Mouse (Mus musculus): ENCODE results near the gene Trim27. TPM values are rescaled to one million over a fixed set of nuclear protein-coding genes. Genes with fewer than 3 reads are reported as not detected.

Trim27 gene
- 155 and 156 TPM in 2 replicates for polyA plus RNA-seq (2015; fragmentation: Nextera tagmentation; extraction: Ambion mirVana)

- ATAC-seq: peak; percentile 58
- Histone ChIP-seq H3K36me3 (peaks cover 16% of the 10 kb centered on the region), H3K9ac (peak within 1 kb of the TSS; percentile 89), H3K4me2 (replicated peaks) (peak within 1 kb of the TSS; percentile 82), H3K4me1 (replicated peaks) (peaks cover 22% of the 10 kb centered on the region), H3K4me3 (replicated peaks) (peak within 1 kb of the TSS; percentile 78), H3K27me3 (replicated peaks) (no peaks in the 10 kb centered on the region), H3K27ac (peak within 1 kb of the TSS; percentile 98), H3K9me3 (no peaks in the 10 kb centered on the region)
- WGBS: 0% methylated on average over 15 of the region's 15 CpGs
Observed at GRCm38 (mm10) chr13:21179367-21179723, at the start of gene Trim27. TSS of gene Trim27 (plus strand) at chr13:21179445.

DNA sequence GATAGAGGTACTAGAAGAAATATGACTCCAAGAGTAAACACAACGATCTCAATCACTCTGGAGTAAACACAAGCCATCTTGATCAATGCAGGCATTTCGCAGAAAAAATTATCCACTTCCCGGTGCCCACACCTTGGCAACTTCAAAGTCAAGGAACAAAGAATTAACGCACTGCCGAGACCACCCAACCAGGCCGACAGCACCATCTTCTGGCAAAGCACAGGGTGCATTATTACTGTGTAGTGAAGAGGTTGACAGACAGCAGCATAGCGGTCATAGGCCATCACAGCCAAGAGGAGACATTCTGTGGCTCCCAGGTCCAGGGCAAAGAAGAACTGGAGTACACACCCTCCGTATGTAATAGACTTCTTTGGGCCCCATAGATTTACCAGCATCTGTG, 36.8 kb upstream of the Trim27 start:
- H3K4me3 ChIP-seq (replicated peaks): no peak overlapping the region
- ATAC-seq: no peak
- no peak overlapping the region for H3K9ac ChIP-seq
- H3K4me2 ChIP-seq (replicated peaks): no peak overlapping the region
- no peaks in the 10 kb centered on the region for H3K9me3 ChIP-seq
- no peaks in the 10 kb centered on the region for H3K27me3 ChIP-seq (replicated peaks)
- WGBS: 41% methylated on average over 8 of the region's 8 CpGs
- no peaks in the 10 kb centered on the region for H3K4me1 ChIP-seq (replicated peaks)
- no peaks in the 10 kb centered on the region for H3K36me3 ChIP-seq
- no peak overlapping the region for H3K27ac ChIP-seq

DNA sequence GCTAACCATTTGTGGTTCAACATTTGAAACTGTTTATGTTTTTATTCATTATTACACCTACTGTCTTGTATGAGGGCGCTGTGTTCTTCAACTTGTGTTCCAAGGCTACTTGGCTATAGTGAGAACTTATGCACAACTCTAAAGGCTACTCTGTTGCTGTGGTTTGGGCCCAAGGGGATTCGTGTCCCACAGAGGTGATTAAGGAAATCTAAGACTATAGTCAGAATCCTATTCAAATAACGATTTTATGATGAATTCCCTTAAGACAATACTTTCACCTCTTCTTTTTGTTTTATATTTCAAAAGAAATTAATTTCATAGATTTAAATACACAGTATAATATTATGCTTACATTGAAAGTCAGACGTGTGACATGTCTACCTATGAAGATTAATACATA, 33.5 kb upstream of the Trim27 start, which contains the start of gene Olfr1368:
Olfr1368 (minus strand) TSS at position 101 of the 400 bp plus-strand sequence.
- ATAC-seq: no peak
- H3K9ac ChIP-seq: no peak within 1 kb of the TSS
- WGBS: 70% methylated on average over 4 of the region's 4 CpGs
- H3K27me3 ChIP-seq (replicated peaks): no peaks in the 10 kb centered on the region
- H3K27ac ChIP-seq: no peak within 1 kb of the TSS
- H3K36me3 ChIP-seq: no peaks in the 10 kb centered on the region
- no peak within 1 kb of the TSS for H3K4me2 ChIP-seq (replicated peaks)
- H3K4me1 ChIP-seq (replicated peaks): no peaks in the 10 kb centered on the region
- no peaks in the 10 kb centered on the region for H3K9me3 ChIP-seq
- H3K4me3 ChIP-seq (replicated peaks): no peak within 1 kb of the TSS

DNA sequence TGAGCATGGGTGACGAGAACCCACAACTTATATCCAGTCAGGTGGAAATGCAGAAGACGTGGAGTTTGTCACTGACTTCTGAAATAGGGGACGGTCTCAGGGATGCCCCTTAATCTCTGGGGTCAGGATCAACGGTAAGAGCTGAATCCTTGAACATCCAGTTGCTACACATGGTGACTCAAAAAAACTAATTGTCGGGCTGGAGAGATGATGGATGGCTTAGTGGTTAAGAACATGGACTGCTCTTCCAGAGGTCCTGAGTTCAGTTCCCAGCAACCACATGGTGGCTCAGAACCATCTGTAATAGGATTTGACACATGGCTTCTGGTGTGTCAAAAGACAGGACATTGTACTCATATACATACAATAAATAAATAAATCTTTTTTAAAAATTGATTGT, 23.4 kb upstream of the Trim27 start:
- Histone ChIP-seq H3K27ac (no peak overlapping the region), H3K27me3 (replicated peaks) (no peaks in the 10 kb centered on the region), H3K4me3 (replicated peaks) (no peak overlapping the region), H3K4me1 (replicated peaks) (no peaks in the 10 kb centered on the region), H3K36me3 (no peaks in the 10 kb centered on the region), H3K4me2 (replicated peaks) (no peak overlapping the region), H3K9me3 (no peaks in the 10 kb centered on the region), H3K9ac (no peak overlapping the region)
- no peak for ATAC-seq
- 75% methylated on average over 5 of the region's 5 CpGs for WGBS

GRCm38 (mm10) chr13:21158071-21158470, 21.2 kb upstream of the Trim27 start:
- no peaks in the 10 kb centered on the region for H3K9me3 ChIP-seq
- no peaks in the 10 kb centered on the region for H3K4me1 ChIP-seq (replicated peaks)
- no peak overlapping the region for H3K9ac ChIP-seq
- H3K27ac ChIP-seq: no peak overlapping the region
- no peaks in the 10 kb centered on the region for H3K36me3 ChIP-seq
- peak overlapping the region; percentile 72 for H3K4me2 ChIP-seq (replicated peaks)
- WGBS: 12% methylated on average over 9 of the region's 9 CpGs
- H3K4me3 ChIP-seq (replicated peaks): no peak overlapping the region
- no peak for ATAC-seq
- no peaks in the 10 kb centered on the region for H3K27me3 ChIP-seq (replicated peaks)

DNA sequence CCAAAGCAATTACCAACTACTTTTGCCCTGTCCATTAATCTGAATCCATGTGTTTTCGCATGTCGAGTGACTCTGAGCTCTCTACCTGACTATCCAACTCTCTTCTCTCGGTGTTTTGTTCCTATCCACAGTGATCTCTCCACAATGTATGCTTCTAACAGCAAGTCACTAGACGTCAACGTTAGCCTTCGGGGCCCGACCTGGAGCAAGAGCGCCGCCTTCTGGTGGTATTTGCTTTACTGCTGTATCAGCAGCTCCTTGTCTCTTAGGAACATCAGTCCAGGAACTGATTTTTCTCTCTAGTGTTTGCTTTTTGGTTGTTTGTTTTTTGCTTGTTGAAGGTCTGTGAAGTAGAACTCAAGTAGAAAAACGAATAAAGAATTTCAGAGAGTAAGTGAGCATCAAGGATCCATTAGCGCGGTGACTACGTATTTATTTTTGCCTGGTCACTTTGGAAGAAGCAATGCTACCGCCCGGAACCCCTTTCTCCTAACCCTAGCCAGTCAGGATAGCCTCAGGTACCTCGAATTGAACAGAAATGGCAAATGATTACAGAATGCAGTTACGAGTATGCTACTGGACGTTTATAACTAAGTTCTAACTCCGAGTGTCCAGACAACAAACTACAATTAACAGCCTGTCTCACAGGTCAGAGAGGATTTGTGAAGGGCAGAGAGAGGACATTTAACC, 20.3 kb upstream of the Trim27 start:
- H3K9ac ChIP-seq: peak overlapping the region; percentile 29; the same call in 1 of the 2 replicates
- peak overlapping the region; percentile 72 for H3K4me2 ChIP-seq (replicated peaks)
- no peaks in the 10 kb centered on the region for H3K9me3 ChIP-seq
- H3K4me3 ChIP-seq (replicated peaks): peak overlapping the region; percentile 57
- H3K36me3 ChIP-seq: no peaks in the 10 kb centered on the region
- peak; percentile 54 for ATAC-seq
- no peaks in the 10 kb centered on the region for H3K27me3 ChIP-seq (replicated peaks)
- under 1% methylated on average over 19 of the region's 19 CpGs for WGBS
- no peak overlapping the region for H3K27ac ChIP-seq
- H3K4me1 ChIP-seq (replicated peaks): no peaks in the 10 kb centered on the region

DNA sequence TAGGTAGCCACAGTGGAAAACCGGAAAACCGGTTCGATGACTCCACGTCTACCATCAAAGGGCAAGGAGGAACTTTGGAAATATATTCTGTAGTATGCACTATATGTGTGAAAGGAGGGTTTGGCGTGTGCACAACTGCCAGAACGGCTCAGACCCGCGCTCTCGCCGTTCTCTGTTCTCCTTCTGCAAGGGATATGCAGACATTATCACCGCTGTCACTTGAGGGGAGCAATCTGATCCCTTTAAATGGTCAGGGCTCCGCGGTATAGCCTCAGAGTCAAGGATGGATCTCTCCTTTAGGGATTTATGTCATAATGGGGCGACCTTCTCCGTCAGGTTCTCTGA, 19.8 kb upstream of the Trim27 start:
- Histone ChIP-seq H3K27ac (no peak overlapping the region), H3K9ac (peak overlapping the region; percentile 29; the same call in 1 of the 2 replicates), H3K9me3 (no peaks in the 10 kb centered on the region), H3K4me1 (replicated peaks) (no peaks in the 10 kb centered on the region), H3K4me3 (replicated peaks) (peak overlapping the region; percentile 57), H3K27me3 (replicated peaks) (no peaks in the 10 kb centered on the region), H3K36me3 (no peaks in the 10 kb centered on the region), H3K4me2 (replicated peaks) (peak overlapping the region; percentile 72)
- under 1% methylated on average over 15 of the region's 15 CpGs for WGBS
- ATAC-seq: 0 out of 2 replicates have a peak, but pooled peaks have one; percentile 12

DNA sequence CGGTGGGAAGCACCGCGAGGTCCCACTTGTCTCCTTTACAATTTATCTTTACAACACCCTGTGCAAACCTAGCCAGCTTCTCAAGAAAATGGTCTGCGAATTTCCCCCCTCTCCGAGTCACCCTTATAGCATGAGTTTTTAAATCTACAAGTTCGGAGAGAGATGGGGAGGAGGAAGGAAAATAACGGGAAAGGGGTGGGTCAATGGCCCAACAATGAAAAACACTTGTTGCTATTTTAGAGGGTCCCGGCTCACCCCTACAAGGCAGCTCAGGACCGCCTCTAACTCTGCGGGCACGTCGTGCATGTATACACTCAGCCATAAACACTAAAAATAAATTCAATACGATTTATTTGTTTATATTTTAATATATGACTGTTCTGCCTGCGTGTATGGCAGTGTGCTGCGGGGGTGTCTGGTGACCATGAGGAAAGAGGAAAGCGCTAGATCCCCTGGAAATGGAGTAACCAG, 19.2 kb upstream of the Trim27 start:
- peak overlapping the region; percentile 57 for H3K4me3 ChIP-seq (replicated peaks)
- no peaks in the 10 kb centered on the region for H3K4me1 ChIP-seq (replicated peaks)
- no peaks in the 10 kb centered on the region for H3K27me3 ChIP-seq (replicated peaks)
- H3K36me3 ChIP-seq: no peaks in the 10 kb centered on the region
- peak overlapping the region; percentile 72 for H3K4me2 ChIP-seq (replicated peaks)
- H3K9ac ChIP-seq: peak overlapping the region; percentile 6; the same call in 1 of the 2 replicates
- peak; percentile 18 for ATAC-seq
- H3K27ac ChIP-seq: no peak overlapping the region
- H3K9me3 ChIP-seq: no peaks in the 10 kb centered on the region
- under 1% methylated on average over 16 of the region's 16 CpGs for WGBS

DNA sequence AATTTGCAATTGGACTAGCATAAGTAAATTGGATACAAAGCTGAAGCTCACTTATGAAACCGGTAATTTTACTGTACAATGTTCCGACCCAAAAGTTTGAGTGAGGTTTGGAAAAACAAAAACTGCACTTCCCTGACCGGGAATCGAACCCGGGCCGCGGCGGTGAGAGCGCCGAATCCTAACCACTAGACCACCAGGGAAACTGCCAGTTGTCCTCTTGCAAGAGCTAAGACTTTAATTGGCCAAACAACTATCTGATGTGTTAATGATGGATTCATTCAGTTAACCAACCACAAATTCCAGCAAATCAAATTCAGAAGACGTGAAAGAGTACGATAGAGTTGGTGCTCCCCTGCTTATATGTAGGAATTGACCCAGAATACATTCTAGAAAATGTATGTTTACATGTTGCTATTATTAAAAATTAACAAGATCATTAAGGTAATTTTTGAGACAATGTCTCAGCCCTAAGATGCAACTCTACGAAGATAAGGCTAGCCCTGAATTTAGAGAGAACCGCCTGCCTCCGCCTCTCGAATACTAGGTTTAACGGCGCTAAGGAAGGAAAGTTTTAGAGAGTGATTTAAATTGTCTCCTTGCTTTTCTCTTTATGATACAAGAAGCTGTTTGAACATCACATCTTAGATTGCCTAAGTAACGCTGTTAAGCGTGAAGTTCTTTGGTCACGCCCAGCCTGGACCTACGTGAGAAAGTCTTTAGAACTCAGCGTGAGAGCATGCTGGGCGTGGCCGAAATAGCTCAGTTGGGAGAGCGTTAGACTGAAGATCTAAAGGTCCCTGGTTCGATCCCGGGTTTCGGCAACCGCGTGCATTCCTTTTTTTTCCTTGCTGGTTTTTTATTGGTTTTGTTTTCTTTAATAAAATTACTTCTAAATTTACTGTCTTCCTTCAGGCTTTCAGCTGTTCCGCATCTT, 18.3 kb upstream of the Trim27 start:
- Histone ChIP-seq H3K27me3 (replicated peaks) (no peaks in the 10 kb centered on the region), H3K27ac (no peak overlapping the region), H3K4me1 (replicated peaks) (no peaks in the 10 kb centered on the region), H3K36me3 (no peaks in the 10 kb centered on the region), H3K9ac (no peak overlapping the region), H3K4me2 (replicated peaks) (peak overlapping the region; percentile 72), H3K4me3 (replicated peaks) (peak overlapping the region; percentile 57), H3K9me3 (no peaks in the 10 kb centered on the region)
- peak; percentile 90 for ATAC-seq
- WGBS: under 1% methylated on average over 32 of the region's 32 CpGs

DNA sequence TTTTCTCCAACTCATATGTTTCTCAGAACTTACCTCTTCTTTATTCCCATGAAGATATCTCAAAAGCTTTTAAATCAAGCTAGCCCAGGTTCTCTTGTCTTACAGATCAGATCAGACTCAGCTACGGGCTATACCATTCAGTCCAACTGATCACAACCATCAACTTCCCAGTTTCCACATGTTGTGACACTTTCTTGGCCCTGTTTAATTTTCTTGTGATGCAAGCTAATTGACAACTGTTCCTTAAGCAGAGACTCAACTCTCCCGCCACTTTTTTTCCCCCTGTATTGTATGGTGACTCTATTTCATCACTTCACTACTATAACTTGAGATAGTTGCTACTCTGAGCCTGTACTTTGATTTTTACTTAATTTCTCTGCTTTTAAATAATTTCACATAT, 17.7 kb upstream of the Trim27 start:
- Histone ChIP-seq H3K4me2 (replicated peaks) (peak overlapping the region; percentile 47), H3K4me1 (replicated peaks) (no peaks in the 10 kb centered on the region), H3K4me3 (replicated peaks) (peak overlapping the region; percentile 57; the same call in 1 of the 2 replicates), H3K27me3 (replicated peaks) (no peaks in the 10 kb centered on the region), H3K9ac (no peak overlapping the region), H3K9me3 (no peaks in the 10 kb centered on the region), H3K27ac (no peak overlapping the region), H3K36me3 (no peaks in the 10 kb centered on the region)
- ATAC-seq: peak; percentile 27
- WGBS: 44% methylated on average over 2 of the region's 2 CpGs

- no peak overlapping the region for H3K4me2 ChIP-seq (replicated peaks)
- H3K27ac ChIP-seq: no peak overlapping the region
- H3K9ac ChIP-seq: no peak overlapping the region
- 60% methylated on average over 5 of the region's 5 CpGs for WGBS
- no peaks in the 10 kb centered on the region for H3K27me3 ChIP-seq (replicated peaks)
- H3K36me3 ChIP-seq: no peaks in the 10 kb centered on the region
- ATAC-seq: no peak
- no peaks in the 10 kb centered on the region for H3K4me1 ChIP-seq (replicated peaks)
- H3K4me3 ChIP-seq (replicated peaks): no peak overlapping the region
- no peaks in the 10 kb centered on the region for H3K9me3 ChIP-seq
Observed at GRCm38 (mm10) chr13:21162591-21162990, 16.7 kb upstream of the Trim27 start.
